ENCODE assay signal across 8 mouse cellular contexts in the genomic region with DNA sequence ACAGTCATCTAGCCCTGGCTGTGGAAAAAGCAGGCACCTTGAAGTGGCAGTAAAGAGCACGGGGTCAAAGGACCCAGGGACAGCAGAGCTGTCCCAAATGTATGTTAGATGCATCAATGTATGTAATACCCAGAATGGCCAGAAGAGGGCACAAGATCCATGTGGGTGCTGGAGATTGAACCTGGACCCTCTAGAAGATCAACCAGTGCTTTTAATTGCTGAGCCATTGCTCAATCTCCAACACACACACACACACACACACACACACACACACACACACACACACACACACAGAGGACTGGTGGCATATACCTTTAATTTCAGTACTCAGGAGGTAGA. TPM values are rescaled to one million over a fixed set of nuclear protein-coding genes. Genes with fewer than 3 reads are reported as not detected.
A peak's percentile ranks its signal among the peaks of the same experiment; 100 is the strongest.
DNase-seq lines count a peak whose midpoint lies in the region; ATAC-seq and TF ChIP-seq lines count a peak whose summit lies in the region.

No protein-coding gene starts in this region.

- H3K9me3 ChIP-seq in intestine, postnatal 0 days (ENCODE audit: control insufficient read depth) = no peaks in the 10 kb centered on the region
- no peaks in the 10 kb centered on the region for H3K9me3 ChIP-seq in intestine, embryonic 15.5 days

- DNase-seq in urinary bladder, postnatal 14 days (ENCODE audit: low spot score) = peak; percentile 14
- DNase-seq in urinary bladder, postnatal 10 days (ENCODE audit: low spot score) = no peak
- peak; percentile 43 for DNase-seq in embryo, embryonic 9.5 days (ENCODE audit: extremely low spot score)
- DNase-seq in retina, postnatal 1 day = peak; percentile 61
- no peak for DNase-seq in frontal cortex, postnatal 25 days (ENCODE audit: low spot score in 2 of 2)
- no peak for DNase-seq in gastrocnemius, postnatal 14 days

- H3K4me1 ChIP-seq in intestine, postnatal 0 days (replicated peaks; ENCODE audit: control insufficient read depth, insufficient read depth, low read length) = 0 out of 2 replicates have a peak, but pooled peaks cover 3% of the 10 kb centered on the region
- no peaks in the 10 kb centered on the region for H3K4me1 ChIP-seq in intestine, embryonic 15.5 days (replicated peaks)

- H3K36me3 ChIP-seq in intestine, postnatal 0 days (ENCODE audit: control insufficient read depth, insufficient read depth) = no peaks in the 10 kb centered on the region
- no peaks in the 10 kb centered on the region for H3K36me3 ChIP-seq in intestine, embryonic 15.5 days

- no peak overlapping the region for H3K27ac ChIP-seq in intestine, postnatal 0 days (ENCODE audit: low read depth, low read length)
- H3K27ac ChIP-seq in intestine, embryonic 15.5 days = no peak overlapping the region

- intact Hi-C loops in gastrocnemius, postnatal 14 days (cut with DNase I; ENCODE audit: low total_unique reads) = no loop called here

- 45% methylated on average over 1 of the region's 1 CpGs for WGBS in intestine, postnatal 0 days
- 24% methylated on average over 1 of the region's 1 CpGs for WGBS in intestine, embryonic 15.5 days

- no peak overlapping the region for H3K9ac ChIP-seq in intestine, postnatal 0 days (ENCODE audit: low read depth, low read length)
- H3K9ac ChIP-seq in intestine, embryonic 15.5 days = no peak overlapping the region

- H3K4me2 ChIP-seq in intestine, postnatal 0 days (replicated peaks; ENCODE audit: low read depth) = no peak overlapping the region
- H3K4me2 ChIP-seq in intestine, embryonic 15.5 days (replicated peaks) = no peak overlapping the region

- no peak overlapping the region for H3K4me3 ChIP-seq in intestine, postnatal 0 days (ENCODE audit: low read depth, low read length)
- no peak overlapping the region for H3K4me3 ChIP-seq in intestine, embryonic 15.5 days (replicated peaks)

- H3K27me3 ChIP-seq in intestine, postnatal 0 days (replicated peaks; ENCODE audit: control insufficient read depth, insufficient read depth, low read length) = no peaks in the 10 kb centered on the region
- H3K27me3 ChIP-seq in intestine, embryonic 15.5 days (replicated peaks) = no peaks in the 10 kb centered on the region

- TF ChIP-seq CTCF in intestine, postnatal 0 days (IDR thresholded peaks at IDR 0.05; ENCODE audit: low read depth) = peak; percentile 77

- ATAC-seq in intestine, postnatal 0 days = no peak
- no peak for ATAC-seq in intestine, embryonic 15.5 days

RNA-seq across cellular contexts. Expression of a gene that starts 34.6 kb away (rescaled TPM):
- polyA plus RNA-seq in intestine, postnatal 0 days (2015; fragmentation: Nextera tagmentation; extraction: Ambion mirVana) = 111 and 113 TPM in 2 replicates
- polyA plus RNA-seq in intestine, embryonic 15.5 days (2015; fragmentation: Nextera tagmentation; extraction: Ambion mirVana) = 45.1 and 51.8 TPM in 2 replicates
- total RNA-seq in gastrocnemius, postnatal 14 days (2021) = 10 to 100 TPM; 43.1 to 47.0 TPM

Comparison
In these comparisons a context has a peak if more than half of its experiments do, and no peak if none do; other contexts are left out.
1. DNase-seq: peak in urinary bladder, postnatal 14 days (single experiment), embryo, embryonic 9.5 days (single experiment) and retina, postnatal 1 day (single experiment); none in urinary bladder, postnatal 10 days (single experiment), frontal cortex, postnatal 25 days (0 of 2) and gastrocnemius, postnatal 14 days (single experiment).